19 mouse cellular contexts compared by ENCODE assay signal in genomic region chr2:147235707-147236290, GRCm38 (mm10). TPM values are rescaled to one million over a fixed set of nuclear protein-coding genes. Genes with fewer than 3 reads are reported as not detected.
DNase-seq lines count a peak whose midpoint lies in the region; ATAC-seq lines count a peak whose summit lies in the region.
"Had no signal": no experiment of that assay in that cellular context is flagged by ENCODE, and none has a peak within 500 bp of the region (broad histone marks: within the 10 kb centered on the region; RNA-seq: fewer than 3 reads in every experiment).

No protein-coding gene starts in this region.

- H3K36me3 ChIP-seq in forebrain, embryonic 13.5 days (ENCODE audit: poor library complexity, severe bottlenecking): no peaks in the 10 kb centered on the region
- H3K36me3 ChIP-seq in hindbrain, embryonic 14.5 days (replicated peaks; ENCODE audit: control insufficient read depth, insufficient read depth): no peaks in the 10 kb centered on the region
- no peaks in the 10 kb centered on the region for H3K36me3 ChIP-seq in midbrain, embryonic 15.5 days (replicated peaks)

- ATAC-seq in forebrain, embryonic 13.5 days: 0 out of 2 replicates have a peak, but pooled peaks have one; percentile 30
- no peak for ATAC-seq in hindbrain, embryonic 14.5 days (ENCODE audit: low FRiP score)
- 0 out of 2 replicates have a peak, but pooled peaks have one; percentile 6 for ATAC-seq in midbrain, embryonic 15.5 days (replicated peaks)
- ATAC-seq: Patski had no signal

- 41% methylated on average over 25 of the region's 25 CpGs for WGBS in forebrain, embryonic 13.5 days
- 21% methylated on average over 25 of the region's 25 CpGs for WGBS in hindbrain, embryonic 14.5 days
- WGBS in midbrain, embryonic 15.5 days: 28% methylated on average over 25 of the region's 25 CpGs

- H3K4me2 ChIP-seq in forebrain, embryonic 13.5 days: peak overlapping the region; percentile 36
- peak overlapping the region; percentile 30 for H3K4me2 ChIP-seq in hindbrain, embryonic 14.5 days (replicated peaks)
- H3K4me2 ChIP-seq in midbrain, embryonic 15.5 days: peak overlapping the region; percentile 30

- H3K9me3 ChIP-seq in forebrain, embryonic 13.5 days (replicated peaks): no peaks in the 10 kb centered on the region
- H3K9me3 ChIP-seq in hindbrain, embryonic 14.5 days (ENCODE audit: control insufficient read depth, low read length): 0 out of 2 replicates have a peak, but pooled peaks cover 4% of the 10 kb centered on the region
- H3K9me3 ChIP-seq in midbrain, embryonic 15.5 days: no peaks in the 10 kb centered on the region

- no peaks in the 10 kb centered on the region for H3K27me3 ChIP-seq in forebrain, embryonic 13.5 days
- no peaks in the 10 kb centered on the region for H3K27me3 ChIP-seq in hindbrain, embryonic 14.5 days (ENCODE audit: control insufficient read depth, insufficient read depth, low read length)
- no peaks in the 10 kb centered on the region for H3K27me3 ChIP-seq in midbrain, embryonic 15.5 days (replicated peaks)

- no peak overlapping the region for H3K9ac ChIP-seq in forebrain, embryonic 13.5 days
- no peak overlapping the region for H3K9ac ChIP-seq in hindbrain, embryonic 14.5 days
- no peak overlapping the region for H3K9ac ChIP-seq in midbrain, embryonic 15.5 days

- peaks cover 6% of the 10 kb centered on the region for H3K4me1 ChIP-seq in forebrain, embryonic 13.5 days
- H3K4me1 ChIP-seq in hindbrain, embryonic 14.5 days (replicated peaks; ENCODE audit: control insufficient read depth, insufficient read depth, low read length): no peaks in the 10 kb centered on the region
- no peaks in the 10 kb centered on the region for H3K4me1 ChIP-seq in midbrain, embryonic 15.5 days

- H3K4me3 ChIP-seq in forebrain, embryonic 13.5 days: no peak overlapping the region
- H3K4me3 ChIP-seq in hindbrain, embryonic 14.5 days (replicated peaks; ENCODE audit: low read length): no peak overlapping the region
- H3K4me3 ChIP-seq in midbrain, embryonic 15.5 days: peak overlapping the region; percentile 4; the same call in 1 of the 2 replicates
- H3K4me3 ChIP-seq: heart, adult 2 months had no signal

- no peak overlapping the region for H3K27ac ChIP-seq in forebrain, embryonic 13.5 days
- no peak overlapping the region for H3K27ac ChIP-seq in hindbrain, embryonic 14.5 days
- no peak overlapping the region for H3K27ac ChIP-seq in midbrain, embryonic 15.5 days
- H3K27ac ChIP-seq: heart, adult 2 months; kidney, postnatal 0 days; macrophage had no signal

- DNase-seq in R1 (ENCODE audit: low read depth, low spot score): peak; percentile 8
- DNase-seq in hindbrain, embryonic 14.5 days (ENCODE audit: low spot score): peak; percentile 34
- DNase-seq in kidney, postnatal 4 days: no peak
- no peak for DNase-seq in frontal cortex, postnatal 25 days (ENCODE audit: low spot score in 2 of 2)
- DNase-seq in heart, postnatal 4 days: no peak
- DNase-seq in spleen, adult 18-20 months: no peak
- DNase-seq: cerebellum, adult 11-12 months; heart, adult 2 months; layer of hippocampus, adult 9-11 months; lung, adult 2 months; right cerebral cortex, postnatal 25 days; thymus, postnatal 4 days had no signal

RNA-seq across cellular contexts. Expression of gene Nkx2-2, which starts 41.8 kb away (rescaled TPM):
- polyA plus RNA-seq in forebrain, embryonic 13.5 days (2015; fragmentation: Nextera tagmentation; extraction: Ambion mirVana): 3.1 and 3.2 TPM in 2 replicates
- polyA plus RNA-seq in hindbrain, embryonic 14.5 days (2014; fragmentation: Nextera tagmentation; extraction: Ambion mirVana): 5.0 and 5.1 TPM in 2 replicates
- 6.3 and 9.4 TPM in 2 replicates for polyA plus RNA-seq in midbrain, embryonic 15.5 days (2015; fragmentation: Nextera tagmentation; extraction: Ambion mirVana)
- not detected for total RNA-seq in heart, postnatal 4 days (2021)
- total RNA-seq: heart, adult 2 months; liver, adult 2 months had no signal
- polyA plus RNA-seq: heart, adult 2 months; heart, postnatal 0 days; kidney, postnatal 0 days; liver, adult 2 months; lung, adult 2 months; macrophage; Patski had no signal

Comparison
In these comparisons a context has a peak if more than half of its experiments do, and no peak if none do; other contexts are left out.
1. DNase-seq: peak in R1 (single experiment) and hindbrain, embryonic 14.5 days (single experiment); none in kidney, postnatal 4 days (0 of 2), frontal cortex, postnatal 25 days (0 of 2), heart, postnatal 4 days (single experiment) and spleen, adult 18-20 months (0 of 2).
2. Peak in every context shown above with its lines, with median percentiles within 50 percentile points of each other: H3K4me2 ChIP-seq.